Mouse (Mus musculus): ENCODE measurements around the gene Btbd11. TPM values are rescaled to one million over a fixed set of nuclear protein-coding genes. Genes with fewer than 3 reads are reported as not detected.

Btbd11 gene
- polyA plus RNA-seq, 1 experiment = 22.3 TPM

- no peak overlapping the region for H3K4me3 ChIP-seq (ENCODE audit: insufficient read depth, low read length)
- TF ChIP-seq CTCF (IDR thresholded peaks at IDR 0.05; ENCODE audit: extremely low read depth, insufficient read depth, low read length) (no peak), POLR2A (IDR thresholded peaks at IDR 0.05; ENCODE audit: extremely low read depth, insufficient read depth, low read length) (no peak)
- no peaks in the 10 kb centered on the region for H3K4me1 ChIP-seq (ENCODE audit: control insufficient read depth, insufficient read depth, low read length)
- H3K27ac ChIP-seq (ENCODE audit: insufficient read depth, low read length) = no peak overlapping the region
Measured at GRCm38 (mm10) chr10:85451629-85452368, 65.2 kb downstream of the Btbd11 start.

- Histone ChIP-seq H3K27ac (ENCODE audit: insufficient read depth, low read length) (no peak overlapping the region), H3K4me1 (ENCODE audit: control insufficient read depth, insufficient read depth, low read length) (no peaks in the 10 kb centered on the region), H3K4me3 (ENCODE audit: insufficient read depth, low read length) (no peak overlapping the region)
- no peak for TF ChIP-seq POLR2A (IDR thresholded peaks at IDR 0.05; ENCODE audit: extremely low read depth, insufficient read depth, low read length)
- TF ChIP-seq CTCF (IDR thresholded peaks at IDR 0.05; ENCODE audit: extremely low read depth, insufficient read depth, low read length) = no peak
Measured at GRCm38 (mm10) chr10:85453221-85453775, 66.7 kb downstream of the Btbd11 start.

GRCm38 (mm10) chr10:85455985-85456384 is 69.4 kb downstream of the Btbd11 start:
- TF ChIP-seq CTCF (IDR thresholded peaks at IDR 0.05; ENCODE audit: extremely low read depth, insufficient read depth, low read length) (peak; percentile 28), POLR2A (IDR thresholded peaks at IDR 0.05; ENCODE audit: extremely low read depth, insufficient read depth, low read length) (no peak)
- no peak overlapping the region for H3K27ac ChIP-seq (ENCODE audit: insufficient read depth, low read length)
- no peaks in the 10 kb centered on the region; the same call in 1 of the 2 replicates for H3K4me1 ChIP-seq (ENCODE audit: control insufficient read depth, insufficient read depth, low read length)
- no peak overlapping the region for H3K4me3 ChIP-seq (ENCODE audit: insufficient read depth, low read length)

GRCm38 (mm10) chr10:85458744-85459344 is 72.2 kb downstream of the Btbd11 start:
- no peak overlapping the region for H3K4me3 ChIP-seq (ENCODE audit: insufficient read depth, low read length)
- no peak for TF ChIP-seq POLR2A (IDR thresholded peaks at IDR 0.05; ENCODE audit: extremely low read depth, insufficient read depth, low read length)
- no peak for TF ChIP-seq CTCF (IDR thresholded peaks at IDR 0.05; ENCODE audit: extremely low read depth, insufficient read depth, low read length)

GRCm38 (mm10) chr10:85460736-85461135 is 74.1 kb downstream of the Btbd11 start:
- TF ChIP-seq POLR2A (IDR thresholded peaks at IDR 0.05; ENCODE audit: extremely low read depth, insufficient read depth, low read length) (no peak), CTCF (IDR thresholded peaks at IDR 0.05; ENCODE audit: extremely low read depth, insufficient read depth, low read length) (no peak)
- no peak overlapping the region for H3K27ac ChIP-seq (ENCODE audit: insufficient read depth, low read length)
- no peaks in the 10 kb centered on the region; the same call in 1 of the 2 replicates for H3K4me1 ChIP-seq (ENCODE audit: control insufficient read depth, insufficient read depth, low read length)
- H3K4me3 ChIP-seq (ENCODE audit: insufficient read depth, low read length) = no peak overlapping the region

More at GRCm38 (mm10) chr10:85458744-85459344, 72.2 kb downstream of the Btbd11 start:
- Histone ChIP-seq H3K27ac (ENCODE audit: insufficient read depth, low read length) (no peak overlapping the region), H3K4me1 (ENCODE audit: control insufficient read depth, insufficient read depth, low read length) (no peaks in the 10 kb centered on the region; the same call in 1 of the 2 replicates)

- TF ChIP-seq CTCF (IDR thresholded peaks at IDR 0.05; ENCODE audit: extremely low read depth, insufficient read depth, low read length) (no peak), POLR2A (IDR thresholded peaks at IDR 0.05; ENCODE audit: extremely low read depth, insufficient read depth, low read length) (no peak)
- Histone ChIP-seq H3K4me3 (ENCODE audit: insufficient read depth, low read length) (no peak overlapping the region), H3K4me1 (ENCODE audit: control insufficient read depth, insufficient read depth, low read length) (no peaks in the 10 kb centered on the region), H3K27ac (ENCODE audit: insufficient read depth, low read length) (no peak overlapping the region)
Measured at GRCm38 (mm10) chr10:85464152-85464551, 77.5 kb downstream of the Btbd11 start.

- H3K27ac ChIP-seq (ENCODE audit: insufficient read depth, low read length) = no peak overlapping the region
- no peak for TF ChIP-seq CTCF (IDR thresholded peaks at IDR 0.05; ENCODE audit: extremely low read depth, insufficient read depth, low read length)
- TF ChIP-seq POLR2A (IDR thresholded peaks at IDR 0.05; ENCODE audit: extremely low read depth, insufficient read depth, low read length) = no peak
- H3K4me3 ChIP-seq (ENCODE audit: insufficient read depth, low read length) = no peak overlapping the region
- H3K4me1 ChIP-seq (ENCODE audit: control insufficient read depth, insufficient read depth, low read length) = no peaks in the 10 kb centered on the region
Measured at GRCm38 (mm10) chr10:85465516-85466408, 79.1 kb downstream of the Btbd11 start.

GRCm38 (mm10) chr10:85466409-85466761 is 79.8 kb downstream of the Btbd11 start:
- Histone ChIP-seq H3K4me3 (ENCODE audit: insufficient read depth, low read length) (no peak overlapping the region), H3K27ac (ENCODE audit: insufficient read depth, low read length) (no peak overlapping the region), H3K4me1 (ENCODE audit: control insufficient read depth, insufficient read depth, low read length) (no peaks in the 10 kb centered on the region)
- no peak for TF ChIP-seq CTCF (IDR thresholded peaks at IDR 0.05; ENCODE audit: extremely low read depth, insufficient read depth, low read length)
- no peak for TF ChIP-seq POLR2A (IDR thresholded peaks at IDR 0.05; ENCODE audit: extremely low read depth, insufficient read depth, low read length)

- Histone ChIP-seq H3K27ac (ENCODE audit: insufficient read depth, low read length) (no peak overlapping the region), H3K4me3 (ENCODE audit: insufficient read depth, low read length) (no peak overlapping the region), H3K4me1 (ENCODE audit: control insufficient read depth, insufficient read depth, low read length) (no peaks in the 10 kb centered on the region)
- TF ChIP-seq CTCF (IDR thresholded peaks at IDR 0.05; ENCODE audit: extremely low read depth, insufficient read depth, low read length) = no peak
- no peak for TF ChIP-seq POLR2A (IDR thresholded peaks at IDR 0.05; ENCODE audit: extremely low read depth, insufficient read depth, low read length)
Measured at GRCm38 (mm10) chr10:85467393-85467792, 80.8 kb downstream of the Btbd11 start.

Measured in cortical plate, adult 2 months (tissue).